Mouse (Mus musculus): ENCODE measurements around the gene Sall4. TPM values are rescaled to one million over a fixed set of nuclear protein-coding genes. Genes with fewer than 3 reads are reported as not detected.
A peak's percentile ranks its signal among the peaks of the same experiment; 100 is the strongest.

The Sall4 gene
- polyA plus RNA-seq, 1 experiment from 2014 or later = 7.7 TPM

GRCm38 (mm10) chr2:168721313-168721712 lies 46.4 kb downstream of the Sall4 start:
- peaks cover 3% of the 10 kb centered on the region; the same call in 1 of the 2 replicates for H3K4me1 ChIP-seq (ENCODE audit: control insufficient read depth, insufficient read depth, low read length)
- H3K36me3 ChIP-seq (ENCODE audit: control insufficient read depth, insufficient read depth, low read length) = no peaks in the 10 kb centered on the region
- H3K27me3 ChIP-seq (ENCODE audit: control insufficient read depth, insufficient read depth, low read length) = no peaks in the 10 kb centered on the region
- H3K4me2 ChIP-seq (ENCODE audit: low read depth) = no peak overlapping the region
- no peak overlapping the region for H3K9ac ChIP-seq (ENCODE audit: low read length)
- DNase-seq (ENCODE audit: low spot score) (no peak), ATAC-seq (ENCODE audit: insufficient read depth, low FRiP score, low TSS enrichment) (no peak)
- no peak overlapping the region for H3K4me3 ChIP-seq (ENCODE audit: low read depth, low read length)
- H3K27ac ChIP-seq (ENCODE audit: low read depth, low read length) = no peak overlapping the region
- 87% methylated on average over 14 of the region's 14 CpGs for WGBS
- H3K9me3 ChIP-seq (ENCODE audit: control insufficient read depth, low read length) = no peaks in the 10 kb centered on the region

GRCm38 (mm10) chr2:168719742-168720141 lies 48.0 kb downstream of the Sall4 start:
- WGBS = 74% methylated on average over 4 of the region's 4 CpGs
- H3K9me3 ChIP-seq (ENCODE audit: control insufficient read depth, low read length) = no peaks in the 10 kb centered on the region
- ATAC-seq (ENCODE audit: insufficient read depth, low FRiP score, low TSS enrichment) (no peak), DNase-seq (ENCODE audit: low spot score) (no peak)
- no peak overlapping the region for H3K9ac ChIP-seq (ENCODE audit: low read length)
- no peaks in the 10 kb centered on the region for H3K27me3 ChIP-seq (ENCODE audit: control insufficient read depth, insufficient read depth, low read length)
- H3K36me3 ChIP-seq (ENCODE audit: control insufficient read depth, insufficient read depth, low read length) = no peaks in the 10 kb centered on the region
- H3K27ac ChIP-seq (ENCODE audit: low read depth, low read length) = no peak overlapping the region
- H3K4me1 ChIP-seq (ENCODE audit: control insufficient read depth, insufficient read depth, low read length) = no peaks in the 10 kb centered on the region
- H3K4me3 ChIP-seq (ENCODE audit: low read depth, low read length) = no peak overlapping the region
- H3K4me2 ChIP-seq (ENCODE audit: low read depth) = no peak overlapping the region

- H3K4me1 ChIP-seq (ENCODE audit: control insufficient read depth, insufficient read depth, low read length) = no peaks in the 10 kb centered on the region
- DNase-seq (ENCODE audit: low spot score) (no peak), ATAC-seq (ENCODE audit: insufficient read depth, low FRiP score, low TSS enrichment) (no peak)
- H3K9ac ChIP-seq (ENCODE audit: low read length) = no peak overlapping the region
- no peaks in the 10 kb centered on the region for H3K27me3 ChIP-seq (ENCODE audit: control insufficient read depth, insufficient read depth, low read length)
- no peak overlapping the region for H3K4me3 ChIP-seq (ENCODE audit: low read depth, low read length)
- H3K36me3 ChIP-seq (ENCODE audit: control insufficient read depth, insufficient read depth, low read length) = no peaks in the 10 kb centered on the region
- H3K27ac ChIP-seq (ENCODE audit: low read depth, low read length) = no peak overlapping the region
- WGBS = 87% methylated on average over 10 of the region's 10 CpGs
- H3K9me3 ChIP-seq (ENCODE audit: control insufficient read depth, low read length) = no peaks in the 10 kb centered on the region
- no peak overlapping the region for H3K4me2 ChIP-seq (ENCODE audit: low read depth)
Observed at GRCm38 (mm10) chr2:168718735-168719134, 49.0 kb downstream of the Sall4 start.

GRCm38 (mm10) chr2:168718267-168718666 lies 49.5 kb downstream of the Sall4 start:
- Histone ChIP-seq H3K4me3 (ENCODE audit: low read depth, low read length) (no peak overlapping the region), H3K27me3 (ENCODE audit: control insufficient read depth, insufficient read depth, low read length) (no peaks in the 10 kb centered on the region), H3K4me2 (ENCODE audit: low read depth) (no peak overlapping the region), H3K27ac (ENCODE audit: low read depth, low read length) (no peak overlapping the region), H3K36me3 (ENCODE audit: control insufficient read depth, insufficient read depth, low read length) (no peaks in the 10 kb centered on the region), H3K9me3 (ENCODE audit: control insufficient read depth, low read length) (no peaks in the 10 kb centered on the region), H3K9ac (ENCODE audit: low read length) (no peak overlapping the region), H3K4me1 (ENCODE audit: control insufficient read depth, insufficient read depth, low read length) (no peaks in the 10 kb centered on the region)
- ATAC-seq (ENCODE audit: insufficient read depth, low FRiP score, low TSS enrichment) = no peak
- no peak for DNase-seq (ENCODE audit: low spot score)
- WGBS = 92% methylated on average over 2 of the region's 2 CpGs

- ATAC-seq (ENCODE audit: insufficient read depth, low FRiP score, low TSS enrichment) (no peak), DNase-seq (ENCODE audit: low spot score) (no peak)
- peaks cover 2% of the 10 kb centered on the region; the same call in 1 of the 2 replicates for H3K36me3 ChIP-seq (ENCODE audit: control insufficient read depth, insufficient read depth, low read length)
- no peak overlapping the region for H3K9ac ChIP-seq (ENCODE audit: low read length)
- no peaks in the 10 kb centered on the region for H3K9me3 ChIP-seq (ENCODE audit: control insufficient read depth, low read length)
- no peaks in the 10 kb centered on the region for H3K27me3 ChIP-seq (ENCODE audit: control insufficient read depth, insufficient read depth, low read length)
- H3K4me1 ChIP-seq (ENCODE audit: control insufficient read depth, insufficient read depth, low read length) = no peaks in the 10 kb centered on the region
- H3K4me2 ChIP-seq (ENCODE audit: low read depth) = no peak overlapping the region
- WGBS = 85% methylated on average over 20 of the region's 20 CpGs
- no peak overlapping the region for H3K4me3 ChIP-seq (ENCODE audit: low read depth, low read length)
- H3K27ac ChIP-seq (ENCODE audit: low read depth, low read length) = no peak overlapping the region
Observed at GRCm38 (mm10) chr2:168712199-168713176, 55.3 kb downstream of the Sall4 start.

GRCm38 (mm10) chr2:168710979-168711378 lies 56.8 kb downstream of the Sall4 start:
- no peak overlapping the region for H3K9ac ChIP-seq (ENCODE audit: low read length)
- no peak for DNase-seq (ENCODE audit: low spot score)
- no peaks in the 10 kb centered on the region for H3K4me1 ChIP-seq (ENCODE audit: control insufficient read depth, insufficient read depth, low read length)
- no peaks in the 10 kb centered on the region for H3K27me3 ChIP-seq (ENCODE audit: control insufficient read depth, insufficient read depth, low read length)
- peak; percentile 31; the same call in 1 of the 2 replicates for ATAC-seq (ENCODE audit: insufficient read depth, low FRiP score, low TSS enrichment)
- no peaks in the 10 kb centered on the region for H3K9me3 ChIP-seq (ENCODE audit: control insufficient read depth, low read length)
- H3K36me3 ChIP-seq (ENCODE audit: control insufficient read depth, insufficient read depth, low read length) = peaks cover 2% of the 10 kb centered on the region
- WGBS = 74% methylated on average over 3 of the region's 3 CpGs
- H3K27ac ChIP-seq (ENCODE audit: low read depth, low read length) = no peak overlapping the region
- H3K4me2 ChIP-seq (ENCODE audit: low read depth) = no peak overlapping the region
- no peak overlapping the region for H3K4me3 ChIP-seq (ENCODE audit: low read depth, low read length)

GRCm38 (mm10) chr2:168707766-168708165 lies 60.0 kb downstream of the Sall4 start:
- 49% methylated on average over 9 of the region's 9 CpGs for WGBS
- no peaks in the 10 kb centered on the region for H3K9me3 ChIP-seq (ENCODE audit: control insufficient read depth, low read length)
- ATAC-seq (ENCODE audit: insufficient read depth, low FRiP score, low TSS enrichment) = no peak
- no peak for DNase-seq (ENCODE audit: low spot score)
- H3K4me1 ChIP-seq (ENCODE audit: control insufficient read depth, insufficient read depth, low read length) = no peaks in the 10 kb centered on the region
- no peaks in the 10 kb centered on the region for H3K27me3 ChIP-seq (ENCODE audit: control insufficient read depth, insufficient read depth, low read length)
- no peak overlapping the region for H3K4me3 ChIP-seq (ENCODE audit: low read depth, low read length)
- H3K27ac ChIP-seq (ENCODE audit: low read depth, low read length) = no peak overlapping the region
- no peak overlapping the region for H3K4me2 ChIP-seq (ENCODE audit: low read depth)
- H3K9ac ChIP-seq (ENCODE audit: low read length) = no peak overlapping the region
- H3K36me3 ChIP-seq (ENCODE audit: control insufficient read depth, insufficient read depth, low read length) = peaks cover 4% of the 10 kb centered on the region

GRCm38 (mm10) chr2:168702266-168702665 lies 65.5 kb downstream of the Sall4 start:
- ATAC-seq (ENCODE audit: insufficient read depth, low FRiP score, low TSS enrichment) = no peak
- Histone ChIP-seq H3K36me3 (ENCODE audit: control insufficient read depth, insufficient read depth, low read length) (peaks cover 6% of the 10 kb centered on the region), H3K27ac (ENCODE audit: low read depth, low read length) (no peak overlapping the region)

More at GRCm38 (mm10) chr2:168702266-168702665, 65.5 kb downstream of the Sall4 start:
- peak; percentile 36 for DNase-seq (ENCODE audit: low spot score)
- WGBS = 47% methylated on average over 13 of the region's 13 CpGs
- Histone ChIP-seq H3K27me3 (ENCODE audit: control insufficient read depth, insufficient read depth, low read length) (no peaks in the 10 kb centered on the region), H3K9ac (ENCODE audit: low read length) (no peak overlapping the region), H3K4me3 (ENCODE audit: low read depth, low read length) (no peak overlapping the region), H3K9me3 (ENCODE audit: control insufficient read depth, low read length) (no peaks in the 10 kb centered on the region), H3K4me2 (ENCODE audit: low read depth) (no peak overlapping the region), H3K4me1 (ENCODE audit: control insufficient read depth, insufficient read depth, low read length) (no peaks in the 10 kb centered on the region)
